Mouse (Mus musculus): ENCODE data around the gene Il18. TPM values are rescaled to one million over a fixed set of nuclear protein-coding genes. Genes with fewer than 3 reads are reported as not detected.

Gene Il18
- polyA plus RNA-seq, 2 experiments, result 2.4 to 2.9 TPM

GRCm38 (mm10) chr9:50602055-50602845 lies 47.6 kb downstream of the Il18 start:
- H3K9me3 ChIP-seq (ENCODE audit: control insufficient read depth, low read length), result no peaks in the 10 kb centered on the region
- WGBS, result 90% methylated on average over 7 of the region's 7 CpGs
- peak overlapping the region; percentile 83 for H3K4me3 ChIP-seq (replicated peaks; ENCODE audit: low read length)
- H3K36me3 ChIP-seq (ENCODE audit: control insufficient read depth, insufficient read depth, low read length), result peaks cover 44% of the 10 kb centered on the region
- no peak for DNase-seq (ENCODE audit: low spot score)
- no peaks in the 10 kb centered on the region for H3K27me3 ChIP-seq (ENCODE audit: control insufficient read depth, insufficient read depth, low read length)
- no peak for TF ChIP-seq POLR2A (IDR thresholded peaks at IDR 0.05; ENCODE audit: borderline replicate concordance, extremely low read depth, insufficient read depth, insufficient read length)
- peak overlapping the region; percentile 70 for H3K4me2 ChIP-seq (replicated peaks; ENCODE audit: low read depth, low read length, severe bottlenecking)
- H3K27ac ChIP-seq (replicated peaks; ENCODE audit: low read depth, low read length), result no peak overlapping the region
- ATAC-seq (ENCODE audit: low FRiP score, low read depth), result no peak
- H3K9ac ChIP-seq (ENCODE audit: low read depth, low read length, severe bottlenecking), result peak overlapping the region; percentile 82; the same call in 1 of the 2 replicates
- H3K4me1 ChIP-seq (ENCODE audit: control insufficient read depth, insufficient read depth, low read length), result peaks cover 18% of the 10 kb centered on the region

DNA sequence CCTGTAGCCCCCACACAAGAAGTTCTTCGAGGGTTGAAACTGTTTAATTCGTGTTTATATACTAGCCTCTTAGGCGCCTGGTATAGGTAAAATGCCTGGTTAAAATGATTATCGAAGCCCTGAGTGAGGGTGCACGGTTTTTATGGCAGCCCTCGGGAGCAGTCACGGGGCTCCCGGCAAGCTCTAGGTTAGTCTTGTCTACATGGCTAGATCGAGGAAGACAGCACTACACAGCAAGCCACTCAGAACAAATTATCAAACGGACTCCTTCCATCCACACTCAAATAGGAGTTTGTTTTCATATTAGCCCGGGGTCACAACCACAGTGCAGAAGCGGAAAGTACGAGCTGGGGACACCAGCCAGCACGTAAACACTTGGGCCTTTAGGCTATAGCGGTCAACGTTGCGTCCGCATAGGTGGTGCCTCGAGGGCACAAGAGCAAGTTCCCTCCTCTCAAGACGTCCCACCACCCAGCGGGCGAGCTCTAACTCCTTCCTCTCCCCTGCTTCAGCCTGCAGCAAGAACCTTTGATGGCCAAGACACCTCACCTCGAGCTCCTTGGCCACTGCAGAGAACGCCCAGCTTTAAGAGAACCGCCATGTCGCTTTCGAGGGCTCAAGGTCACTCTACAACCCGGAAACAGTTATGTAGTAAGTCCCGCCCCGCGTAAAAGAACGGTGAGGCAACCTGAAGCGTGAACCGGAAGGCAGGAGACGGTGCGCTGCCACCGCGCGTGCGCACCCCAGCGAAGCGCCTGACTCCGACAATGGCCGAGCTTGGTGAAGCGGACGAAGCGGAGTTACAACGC lies 48.8 kb downstream of the Il18 start, which contains the start of the genes Sdhd and Timm8b:
TSS of gene Sdhd (minus strand) at position 624 of the 809 bp plus-strand sequence.
TSS of gene Timm8b (plus strand) at position 722 of the 809 bp plus-strand sequence.
- Histone ChIP-seq H3K4me3 (replicated peaks; ENCODE audit: low read length) (peak within 1 kb of the TSS; percentile 83), H3K36me3 (ENCODE audit: control insufficient read depth, insufficient read depth, low read length) (peaks cover 44% of the 10 kb centered on the region), H3K9me3 (ENCODE audit: control insufficient read depth, low read length) (no peaks in the 10 kb centered on the region), H3K27me3 (ENCODE audit: control insufficient read depth, insufficient read depth, low read length) (no peaks in the 10 kb centered on the region), H3K4me2 (replicated peaks; ENCODE audit: low read depth, low read length, severe bottlenecking) (peak within 1 kb of the TSS; percentile 70), H3K4me1 (ENCODE audit: control insufficient read depth, insufficient read depth, low read length) (peaks cover 18% of the 10 kb centered on the region), H3K27ac (replicated peaks; ENCODE audit: low read depth, low read length) (peak within 1 kb of the TSS; percentile 70), H3K9ac (ENCODE audit: low read depth, low read length, severe bottlenecking) (peak within 1 kb of the TSS; percentile 82)
- peak; percentile 94; the same call in 1 of the 2 replicates for TF ChIP-seq POLR2A (IDR thresholded peaks at IDR 0.05; ENCODE audit: borderline replicate concordance, extremely low read depth, insufficient read depth, insufficient read length)
- ATAC-seq (ENCODE audit: low FRiP score, low read depth) (peak; percentile 97), DNase-seq (ENCODE audit: low spot score) (peak; percentile 97)
- 1% methylated on average over 48 of the region's 48 CpGs for WGBS

- ATAC-seq (ENCODE audit: low FRiP score, low read depth) (peak; percentile 85), DNase-seq (ENCODE audit: low spot score) (no peak)
- no peak for TF ChIP-seq POLR2A (IDR thresholded peaks at IDR 0.05; ENCODE audit: borderline replicate concordance, extremely low read depth, insufficient read depth, insufficient read length)
- whole genome bisulfite sequencing, result 0% methylated on average over 24 of the region's 24 CpGs
- Histone ChIP-seq H3K4me2 (replicated peaks; ENCODE audit: low read depth, low read length, severe bottlenecking) (peak overlapping the region; percentile 70), H3K9ac (ENCODE audit: low read depth, low read length, severe bottlenecking) (peak overlapping the region; percentile 77), H3K4me1 (ENCODE audit: control insufficient read depth, insufficient read depth, low read length) (peaks cover 18% of the 10 kb centered on the region), H3K9me3 (ENCODE audit: control insufficient read depth, low read length) (no peaks in the 10 kb centered on the region), H3K4me3 (replicated peaks; ENCODE audit: low read length) (peak overlapping the region; percentile 83), H3K27me3 (ENCODE audit: control insufficient read depth, insufficient read depth, low read length) (no peaks in the 10 kb centered on the region), H3K27ac (replicated peaks; ENCODE audit: low read depth, low read length) (peak overlapping the region; percentile 70), H3K36me3 (ENCODE audit: control insufficient read depth, insufficient read depth, low read length) (peaks cover 42% of the 10 kb centered on the region)
Observed at GRCm38 (mm10) chr9:50603998-50604324, 49.3 kb downstream of the Il18 start.

GRCm38 (mm10) chr9:50604338-50604737 lies 49.7 kb downstream of the Il18 start:
- Histone ChIP-seq H3K36me3 (ENCODE audit: control insufficient read depth, insufficient read depth, low read length) (peaks cover 42% of the 10 kb centered on the region), H3K4me2 (replicated peaks; ENCODE audit: low read depth, low read length, severe bottlenecking) (peak overlapping the region; percentile 70), H3K9me3 (ENCODE audit: control insufficient read depth, low read length) (no peaks in the 10 kb centered on the region), H3K9ac (ENCODE audit: low read depth, low read length, severe bottlenecking) (peak overlapping the region; percentile 77), H3K4me3 (replicated peaks; ENCODE audit: low read length) (peak overlapping the region; percentile 83), H3K27ac (replicated peaks; ENCODE audit: low read depth, low read length) (peak overlapping the region; percentile 70; the same call in 1 of the 2 replicates), H3K27me3 (ENCODE audit: control insufficient read depth, insufficient read depth, low read length) (no peaks in the 10 kb centered on the region), H3K4me1 (ENCODE audit: control insufficient read depth, insufficient read depth, low read length) (peaks cover 18% of the 10 kb centered on the region)
- DNase-seq (ENCODE audit: low spot score) (no peak), ATAC-seq (ENCODE audit: low FRiP score, low read depth) (no peak)
- 3% methylated on average over 6 of the region's 6 CpGs for WGBS
- TF ChIP-seq POLR2A (IDR thresholded peaks at IDR 0.05; ENCODE audit: borderline replicate concordance, extremely low read depth, insufficient read depth, insufficient read length), result no peak

GRCm38 (mm10) chr9:50612115-50612514 lies 57.5 kb downstream of the Il18 start:
- Histone ChIP-seq H3K36me3 (ENCODE audit: control insufficient read depth, insufficient read depth, low read length) (peaks cover 73% of the 10 kb centered on the region), H3K9ac (ENCODE audit: low read depth, low read length, severe bottlenecking) (no peak overlapping the region), H3K4me1 (ENCODE audit: control insufficient read depth, insufficient read depth, low read length) (peaks cover 8% of the 10 kb centered on the region), H3K4me3 (replicated peaks; ENCODE audit: low read length) (no peak overlapping the region), H3K4me2 (replicated peaks; ENCODE audit: low read depth, low read length, severe bottlenecking) (no peak overlapping the region), H3K9me3 (ENCODE audit: control insufficient read depth, low read length) (no peaks in the 10 kb centered on the region), H3K27me3 (ENCODE audit: control insufficient read depth, insufficient read depth, low read length) (no peaks in the 10 kb centered on the region), H3K27ac (replicated peaks; ENCODE audit: low read depth, low read length) (no peak overlapping the region)
- TF ChIP-seq POLR2A (IDR thresholded peaks at IDR 0.05; ENCODE audit: borderline replicate concordance, extremely low read depth, insufficient read depth, insufficient read length), result no peak
- WGBS, result 81% methylated on average over 4 of the region's 4 CpGs
- no peak for ATAC-seq (ENCODE audit: low FRiP score, low read depth)
- no peak for DNase-seq (ENCODE audit: low spot score)

Measured in limb, embryonic 14.5 days (tissue).